Mouse (Mus musculus) limb, embryonic 14.5 days (tissue): ENCODE measurements around the gene Shf. TPM values are rescaled to one million over a fixed set of nuclear protein-coding genes. Genes with fewer than 3 reads are reported as not detected.

ENCODE experiments used
- ATAC-seq: fragments of 200-750 bp; cut with Nextera tagmentation; 2 replicates; pipeline ENCODE4 v1.8.0; 2017; ENCODE audit warnings: low read depth, moderate number of reproducible peaks, moderate TSS enrichment; ENCODE audit not compliant: low FRiP score
- DNase-seq: peaks from one replicate; pipeline ENCODE4 v3.0.0-alpha.2; 2015; ENCODE audit warnings: low spot score
- H3K27ac ChIP-seq: fragments of 300-500 bp; sonication (generic); replicated peaks from 2 replicates; pipeline ENCODE4 v1.5.1; 2014; ENCODE audit warnings: low read depth, mild to moderate bottlenecking, low read length, moderate library complexity, mixed read lengths
- H3K27me3 ChIP-seq: fragments of 300-500 bp; sonication (generic); 2 replicates; pipeline ENCODE4 v1.6.1; 2014; ENCODE audit warnings: low read length, mixed read lengths; ENCODE audit not compliant: control insufficient read depth, insufficient read depth
- H3K36me3 ChIP-seq: fragments of 300-500 bp; sonication (generic); 2 replicates; pipeline ENCODE4 v1.6.1; 2014; ENCODE audit warnings: mild to moderate bottlenecking, low read length, moderate library complexity, mixed read lengths; ENCODE audit not compliant: control insufficient read depth, insufficient read depth
- H3K4me1 ChIP-seq: fragments of 300-500 bp; sonication (generic); 2 replicates; pipeline ENCODE4 v1.6.1; 2014; ENCODE audit warnings: antibody characterized with exemption, low read length, mixed read lengths; ENCODE audit not compliant: control insufficient read depth, insufficient read depth
- H3K4me2 ChIP-seq: fragments of 300-500 bp; sonication (generic); replicated peaks from 2 replicates; pipeline ENCODE4 v1.6.1; 2014; ENCODE audit warnings: low read depth, mild to moderate bottlenecking, low read length, moderate library complexity; ENCODE audit not compliant: severe bottlenecking
- H3K4me3 ChIP-seq: fragments of 300-500 bp; sonication (generic); replicated peaks from 2 replicates; pipeline ENCODE4 v1.5.1; 2014; ENCODE audit warnings: low read length
- H3K9ac ChIP-seq: fragments of 300-500 bp; sonication (generic); 2 replicates; pipeline ENCODE4 v1.6.1; 2014; ENCODE audit warnings: mild to moderate bottlenecking, low read depth, low read length, moderate library complexity; ENCODE audit not compliant: severe bottlenecking
- H3K9me3 ChIP-seq: fragments of 300-500 bp; sonication (generic); 2 replicates; pipeline ENCODE4 v1.6.1; 2016; ENCODE audit warnings: low read length; ENCODE audit not compliant: control insufficient read depth
- POLR2A ChIP-seq: fragments of 200-500 bp; IDR thresholded peaks from 2 replicates; pipeline ENCODE4 v1.8.0; 2012; ENCODE audit warnings: inconsistent platforms, mild to moderate bottlenecking, moderate library complexity, borderline replicate concordance; ENCODE audit not compliant: insufficient read depth, insufficient read length; ENCODE audit errors: extremely low read depth
- WGBS: fragments of 180-500 bp; shearing (Covaris S2); extraction: QIAGEN DNeasy Blood & Tissue Kit; methylation state at CpG from one replicate; pipeline ENCODE4 v1.1.7; 2014; 5-methylcytosine and 5-hydroxymethylcytosine counted together
- polyA plus RNA-seq, 2 experiments: library from polyadenylated mRNA; depleted of rRNA in 1 of 2; stranded (reverse) in 1 of 2; unstranded in 1 of 2; fragments of >200 nt; fragmentation: Nextera tagmentation in 1 of 2; extraction: Ambion mirVana in 1 of 2; gene quantifications; 2 replicates each; pipeline versions ENCODE4 v1.2.1 to v1.2.3; 2012 to 2014

Gene Shf
- polyA plus RNA-seq, 2 experiments = 6.5 to 34.2 TPM

- H3K27ac ChIP-seq = no peak overlapping the region
- H3K27me3 ChIP-seq = no peaks in the 10 kb centered on the region
- WGBS = 36% methylated on average over 3 of the region's 3 CpGs
- DNase-seq (no peak), ATAC-seq (no peak)
- no peaks in the 10 kb centered on the region for H3K36me3 ChIP-seq
- no peak overlapping the region for H3K9ac ChIP-seq
- TF ChIP-seq POLR2A = no peak
- no peak overlapping the region for H3K4me3 ChIP-seq
- no peaks in the 10 kb centered on the region for H3K4me1 ChIP-seq
- no peaks in the 10 kb centered on the region for H3K9me3 ChIP-seq
- H3K4me2 ChIP-seq = no peak overlapping the region
These were observed 16.1 kb upstream of the Shf start for GRCm38 (mm10) chr2:122385095-122385494.

DNA sequence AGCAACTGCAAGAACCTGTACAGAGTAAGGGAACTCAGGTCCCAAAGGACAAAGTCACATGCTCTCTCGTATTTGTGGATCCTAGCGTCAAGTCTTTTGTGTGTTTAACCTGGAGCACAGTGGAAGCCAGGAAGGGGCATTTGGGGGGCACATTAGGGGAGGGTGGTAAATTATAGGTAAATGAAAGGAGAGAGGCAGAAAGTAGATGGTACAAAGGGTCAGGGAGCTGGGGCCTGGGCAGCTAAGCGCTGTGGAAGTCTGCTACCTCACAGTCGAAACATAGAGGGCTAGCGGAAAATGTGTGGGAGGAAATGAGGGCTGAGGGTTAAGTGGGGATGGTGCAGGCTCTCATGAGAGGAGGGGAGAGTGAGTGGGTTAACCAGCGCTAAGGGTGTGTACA, 13.2 kb upstream of the Shf start:
- Histone ChIP-seq H3K9ac (no peak overlapping the region), H3K4me2 (no peak overlapping the region), H3K4me1 (no peaks in the 10 kb centered on the region), H3K9me3 (no peaks in the 10 kb centered on the region), H3K36me3 (no peaks in the 10 kb centered on the region), H3K27ac (no peak overlapping the region), H3K4me3 (no peak overlapping the region), H3K27me3 (no peaks in the 10 kb centered on the region)
- no peak for TF ChIP-seq POLR2A
- DNase-seq = no peak
- WGBS = 82% methylated on average over 6 of the region's 6 CpGs
- no peak for ATAC-seq

- Histone ChIP-seq H3K4me1 (no peaks in the 10 kb centered on the region), H3K27me3 (no peaks in the 10 kb centered on the region), H3K9ac (no peak overlapping the region), H3K36me3 (no peaks in the 10 kb centered on the region), H3K4me2 (no peak overlapping the region), H3K27ac (no peak overlapping the region), H3K9me3 (no peaks in the 10 kb centered on the region), H3K4me3 (no peak overlapping the region)
- DNase-seq (no peak), ATAC-seq (no peak)
- WGBS = 71% methylated on average over 16 of the region's 16 CpGs
- no peak for TF ChIP-seq POLR2A
These were observed 12.6 kb upstream of the Shf start for GRCm38 (mm10) chr2:122381329-122382103.

GRCm38 (mm10) chr2:122380768-122381311, 11.9 kb upstream of the Shf start:
- no peaks in the 10 kb centered on the region for H3K27me3 ChIP-seq
- ATAC-seq (no peak), DNase-seq (peak; percentile 51)
- WGBS = 13% methylated on average over 11 of the region's 11 CpGs
- H3K4me1 ChIP-seq = no peaks in the 10 kb centered on the region
- peak overlapping the region; percentile 23 for H3K4me3 ChIP-seq
- no peak for TF ChIP-seq POLR2A
- no peak overlapping the region for H3K27ac ChIP-seq
- H3K4me2 ChIP-seq = peak overlapping the region; percentile 38
- H3K9me3 ChIP-seq = no peaks in the 10 kb centered on the region
- no peak overlapping the region for H3K9ac ChIP-seq
- H3K36me3 ChIP-seq = no peaks in the 10 kb centered on the region

- Histone ChIP-seq H3K36me3 (no peaks in the 10 kb centered on the region), H3K4me1 (no peaks in the 10 kb centered on the region), H3K4me2 (no peak overlapping the region), H3K9me3 (no peaks in the 10 kb centered on the region), H3K4me3 (no peak overlapping the region), H3K27ac (no peak overlapping the region), H3K9ac (no peak overlapping the region), H3K27me3 (no peaks in the 10 kb centered on the region)
- no peak for DNase-seq
- no peak for ATAC-seq
- TF ChIP-seq POLR2A = no peak
- WGBS = 44% methylated on average over 2 of the region's 2 CpGs
These were observed 10.3 kb upstream of the Shf start for GRCm38 (mm10) chr2:122379292-122379650.
